Mouse (Mus musculus): Measurements from ENCODE around the gene Cdhr3.

GRCm38 (mm10) chr12:33083362-33083761 lies 9.3 kb downstream of the Cdhr3 start:
- TF ChIP-seq CTCF (IDR thresholded peaks at IDR 0.05; ENCODE audit: low read depth), result no peak
- no peak for TF ChIP-seq EP300 (IDR thresholded peaks at IDR 0.05; ENCODE audit: low read depth)
